Mouse (Mus musculus) neural tube, embryonic 11.5 days (tissue): ENCODE measurements around the gene Hspb9. TPM values are rescaled to one million over a fixed set of nuclear protein-coding genes. Genes with fewer than 3 reads are reported as not detected.

Source experiments
- ATAC-seq: fragments of 200-750 bp; cut with Nextera tagmentation; 2 replicates; pipeline ENCODE4 v1.8.0; 2017; ENCODE audit warnings: moderate number of reproducible peaks, mild to moderate bottlenecking, moderate TSS enrichment, moderate library complexity; ENCODE audit not compliant: insufficient read depth, low FRiP score, low TSS enrichment
- DNase-seq: peaks from one replicate; pipeline ENCODE4 v3.0.0-alpha.2; 2015; ENCODE audit warnings: low spot score
- H3K27ac ChIP-seq: fragments of 300-500 bp; sonication (generic); 2 replicates; pipeline ENCODE4 v1.5.1; 2014; ENCODE audit warnings: low read depth, mild to moderate bottlenecking, low read length
- H3K27me3 ChIP-seq: fragments of 300-500 bp; sonication (generic); 2 replicates; pipeline ENCODE4 v1.6.1; 2014; ENCODE audit warnings: mild to moderate bottlenecking, low read length, mixed read lengths; ENCODE audit not compliant: control insufficient read depth, insufficient read depth
- H3K36me3 ChIP-seq: fragments of 300-500 bp; sonication (generic); 2 replicates; pipeline ENCODE4 v1.6.1; 2014; ENCODE audit warnings: mild to moderate bottlenecking, low read length, moderate library complexity, mixed read lengths; ENCODE audit not compliant: control insufficient read depth, insufficient read depth
- H3K4me1 ChIP-seq: fragments of 300-500 bp; sonication (generic); 2 replicates; pipeline ENCODE4 v1.6.1; 2014; ENCODE audit warnings: low read length, mixed read lengths; ENCODE audit not compliant: control insufficient read depth, insufficient read depth
- H3K4me2 ChIP-seq: fragments of 300-500 bp; sonication (generic); 2 replicates; pipeline ENCODE4 v1.6.1; 2014; ENCODE audit warnings: low read depth, mild to moderate bottlenecking, moderate library complexity
- H3K4me3 ChIP-seq: fragments of 300-500 bp; sonication (generic); 2 replicates; pipeline ENCODE4 v1.5.1; 2014; ENCODE audit warnings: low read depth, low read length
- H3K9ac ChIP-seq: fragments of 300-500 bp; sonication (generic); 2 replicates; pipeline ENCODE4 v1.6.1; 2014; ENCODE audit warnings: mild to moderate bottlenecking, low read length
- H3K9me3 ChIP-seq: fragments of 300-500 bp; sonication (generic); 2 replicates; pipeline ENCODE4 v1.6.1; 2016; ENCODE audit warnings: low read length; ENCODE audit not compliant: control insufficient read depth
- WGBS: fragments of 180-500 bp; shearing (Covaris S2); extraction: QIAGEN DNeasy Blood & Tissue Kit; methylation state at CpG from one replicate; pipeline ENCODE4 v1.1.7; 2014; 5-methylcytosine and 5-hydroxymethylcytosine counted together
- polyA plus RNA-seq: library from polyadenylated mRNA; unstranded; fragments of >200 nt; fragmentation: Nextera tagmentation; extraction: Ambion mirVana; gene quantifications from 2 replicates; pipeline ENCODE4 v1.2.1, GENCODE M21; 2014

Hspb9 gene
- polyA plus RNA-seq, 1 experiment from 2014 or later, result not detected

DNA sequence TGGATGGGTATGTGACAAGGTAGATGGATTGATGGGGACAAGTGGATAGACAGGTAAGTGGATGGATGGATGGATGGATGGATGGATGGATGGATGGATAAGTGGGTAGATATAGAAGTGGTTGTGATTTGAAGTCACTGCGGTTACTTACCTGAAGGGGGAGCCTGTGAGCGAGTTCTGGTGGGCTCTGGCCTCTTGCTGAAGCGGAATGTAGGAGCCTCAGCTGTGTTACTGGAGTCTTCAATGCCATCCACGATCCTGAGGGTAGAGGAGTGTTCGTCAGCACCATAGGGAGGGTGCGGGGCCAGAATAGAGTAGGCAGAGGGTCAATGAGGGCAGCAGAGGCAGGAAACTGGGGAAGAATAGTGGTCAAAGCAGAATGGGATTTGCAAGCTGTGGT is 31.4 kb downstream of the Hspb9 start:
- Histone ChIP-seq H3K4me1 (no peaks in the 10 kb centered on the region), H3K27me3 (no peaks in the 10 kb centered on the region), H3K4me2 (no peak overlapping the region), H3K9ac (no peak overlapping the region), H3K9me3 (no peaks in the 10 kb centered on the region), H3K27ac (no peak overlapping the region), H3K4me3 (no peak overlapping the region), H3K36me3 (no peaks in the 10 kb centered on the region)
- peak; percentile 42 for DNase-seq
- WGBS, result 16% methylated on average over 6 of the region's 6 CpGs
- ATAC-seq, result no peak

DNA sequence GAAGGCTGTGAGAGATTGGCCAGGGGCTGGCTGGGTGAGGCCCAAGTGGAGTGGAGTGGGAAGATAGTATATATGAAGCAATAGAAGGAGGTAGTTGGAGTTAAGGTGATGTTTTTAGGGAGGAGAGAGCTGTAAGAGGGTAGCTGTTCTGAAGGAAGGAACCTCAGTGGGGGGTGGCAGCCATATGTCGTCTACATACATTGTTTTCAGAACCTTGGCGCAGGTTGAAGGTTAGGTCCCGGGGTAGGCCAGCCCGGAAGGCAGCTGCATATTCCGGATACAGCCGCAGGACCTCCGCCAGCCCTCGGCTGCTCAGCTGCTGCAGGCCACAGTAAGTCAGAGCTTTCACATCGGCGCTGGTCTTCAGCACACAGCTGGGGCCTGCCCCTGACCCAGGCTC is 32.9 kb downstream of the Hspb9 start:
- H3K4me2 ChIP-seq, result no peak overlapping the region
- DNase-seq (no peak), ATAC-seq (no peak)
- H3K36me3 ChIP-seq, result no peaks in the 10 kb centered on the region
- no peak overlapping the region for H3K4me3 ChIP-seq
- no peaks in the 10 kb centered on the region for H3K27me3 ChIP-seq
- no peak overlapping the region for H3K9ac ChIP-seq
- WGBS, result 77% methylated on average over 10 of the region's 10 CpGs
- H3K27ac ChIP-seq, result no peak overlapping the region
- H3K4me1 ChIP-seq, result no peaks in the 10 kb centered on the region
- no peaks in the 10 kb centered on the region for H3K9me3 ChIP-seq

DNA sequence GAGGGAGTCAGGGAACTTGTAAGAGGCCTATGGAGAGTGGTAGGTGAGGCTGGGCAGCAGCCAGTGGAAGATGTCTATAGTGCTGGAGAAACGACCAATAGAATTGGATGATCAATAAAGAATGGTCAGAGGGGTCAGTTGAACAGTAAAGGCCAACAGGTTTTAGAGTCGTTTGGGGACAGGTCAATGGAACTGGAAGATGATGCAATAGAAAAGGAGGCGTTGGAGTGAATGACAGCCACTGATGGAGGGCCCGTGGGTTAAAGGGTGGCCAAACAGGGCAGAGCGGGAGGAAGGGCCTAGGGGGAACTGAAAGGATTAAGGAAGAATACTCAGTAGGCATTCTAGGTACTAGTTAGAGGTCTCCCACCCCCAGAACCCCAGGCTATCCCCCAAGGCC is 33.5 kb downstream of the Hspb9 start:
- Histone ChIP-seq H3K4me3 (no peak overlapping the region), H3K27ac (no peak overlapping the region)

DNA sequence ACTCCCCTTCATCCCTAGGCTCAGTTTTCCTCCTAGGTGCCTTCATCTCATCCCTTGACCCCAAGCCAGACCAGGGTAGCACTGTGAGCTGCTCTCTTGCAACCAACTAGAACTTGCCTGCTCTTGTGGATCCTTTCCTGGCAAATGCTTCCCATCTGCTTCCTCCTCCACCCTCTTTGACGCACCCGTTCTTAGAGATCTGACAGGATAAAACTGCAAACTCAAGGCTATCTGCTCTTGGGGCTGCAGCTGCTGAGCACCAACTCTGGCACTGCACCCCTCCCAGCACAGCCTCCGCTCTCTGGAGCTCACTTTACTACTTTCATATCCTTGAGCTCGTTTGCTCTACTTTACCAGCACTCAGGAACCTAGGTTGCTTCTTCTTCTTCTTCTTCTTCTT is 35.0 kb downstream of the Hspb9 start:
- H3K4me2 ChIP-seq, result no peak overlapping the region
- ATAC-seq, result no peak
- H3K27ac ChIP-seq, result no peak overlapping the region
- no peaks in the 10 kb centered on the region for H3K36me3 ChIP-seq
- H3K4me1 ChIP-seq, result no peaks in the 10 kb centered on the region
- WGBS, result 79% methylated on average over 4 of the region's 4 CpGs
- H3K9me3 ChIP-seq, result no peaks in the 10 kb centered on the region
- H3K27me3 ChIP-seq, result no peaks in the 10 kb centered on the region
- DNase-seq, result no peak
- no peak overlapping the region for H3K9ac ChIP-seq
- H3K4me3 ChIP-seq, result no peak overlapping the region

More for the DNA sequence above, 33.5 kb downstream of the Hspb9 start:
- Histone ChIP-seq H3K4me2 (no peak overlapping the region), H3K4me1 (no peaks in the 10 kb centered on the region), H3K27me3 (no peaks in the 10 kb centered on the region), H3K36me3 (no peaks in the 10 kb centered on the region), H3K9me3 (no peaks in the 10 kb centered on the region), H3K9ac (no peak overlapping the region)
- DNase-seq (no peak), ATAC-seq (no peak)
- WGBS, result 63% methylated on average over 5 of the region's 5 CpGs

DNA sequence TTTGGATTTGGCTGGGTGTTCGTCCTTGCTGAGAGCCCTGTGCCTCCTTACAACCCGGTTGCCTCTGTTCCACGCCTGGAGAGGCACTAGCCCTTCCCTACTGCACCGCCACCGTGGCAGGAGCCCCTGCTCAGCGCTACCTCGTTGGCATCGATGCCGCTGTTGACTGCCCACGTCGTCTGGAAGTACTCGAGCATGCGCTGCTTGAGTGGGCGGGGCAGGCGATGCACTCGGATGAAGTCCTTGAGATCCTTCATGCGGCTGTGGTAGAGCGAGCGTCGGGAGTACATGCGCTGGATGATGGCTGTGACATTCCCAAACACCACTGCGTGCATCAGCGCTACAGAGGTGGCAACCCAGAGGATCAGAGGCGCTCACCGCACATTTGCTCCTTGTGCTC is 35.8 kb downstream of the Hspb9 start:
- 45% methylated on average over 25 of the region's 25 CpGs for WGBS
- ATAC-seq, result no peak
- Histone ChIP-seq H3K4me1 (no peaks in the 10 kb centered on the region), H3K4me2 (no peak overlapping the region), H3K27ac (no peak overlapping the region), H3K9ac (no peak overlapping the region), H3K27me3 (no peaks in the 10 kb centered on the region), H3K4me3 (no peak overlapping the region), H3K36me3 (no peaks in the 10 kb centered on the region), H3K9me3 (no peaks in the 10 kb centered on the region)
- DNase-seq, result no peak

DNA sequence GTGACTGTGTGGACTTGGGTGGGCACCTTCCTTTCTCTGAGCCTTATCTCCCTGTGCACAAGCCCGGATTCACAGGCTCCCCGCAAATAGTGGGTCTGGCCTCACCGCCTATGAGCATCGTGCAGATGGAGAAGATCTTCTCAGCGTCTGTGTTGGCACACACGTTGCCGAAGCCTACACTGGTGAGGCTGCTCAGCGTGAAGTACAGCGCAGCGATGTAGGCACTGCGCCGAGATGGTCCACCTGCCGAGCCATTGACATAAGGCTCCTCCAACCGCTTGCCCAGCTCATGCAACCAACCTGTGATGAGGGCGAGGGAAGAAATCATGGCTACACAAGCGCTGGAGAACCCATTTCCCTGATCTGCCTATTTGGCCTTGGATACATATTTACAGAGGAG is 36.5 kb downstream of the Hspb9 start:
- no peaks in the 10 kb centered on the region for H3K27me3 ChIP-seq
- H3K36me3 ChIP-seq, result no peaks in the 10 kb centered on the region
- H3K4me3 ChIP-seq, result no peak overlapping the region
- no peaks in the 10 kb centered on the region for H3K9me3 ChIP-seq
- no peak overlapping the region for H3K4me2 ChIP-seq
- DNase-seq, result no peak
- no peak overlapping the region for H3K9ac ChIP-seq
- WGBS, result 91% methylated on average over 16 of the region's 16 CpGs
- ATAC-seq, result no peak
- no peak overlapping the region for H3K27ac ChIP-seq
- H3K4me1 ChIP-seq, result no peaks in the 10 kb centered on the region

DNA sequence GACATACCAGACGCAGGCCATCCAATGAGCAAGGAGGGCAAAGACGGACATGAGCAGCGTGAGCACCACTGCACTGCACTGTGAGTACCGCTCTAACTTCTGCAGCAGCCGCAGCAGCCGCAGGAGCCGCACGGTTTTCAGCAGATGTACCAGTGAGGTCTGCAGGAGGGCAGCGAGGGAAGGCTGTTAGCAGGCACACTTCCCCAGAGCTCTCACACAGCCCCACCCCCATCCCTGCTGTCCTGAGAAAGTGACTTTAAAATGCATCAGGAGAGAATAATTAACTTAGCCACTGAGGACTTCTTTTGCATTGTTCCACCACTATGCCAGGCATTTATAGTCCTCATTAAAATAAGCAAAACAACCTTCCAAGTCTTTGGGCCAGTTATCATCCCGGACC is 38.6 kb downstream of the Hspb9 start:
- no peak for DNase-seq
- ATAC-seq, result no peak
- Histone ChIP-seq H3K27ac (no peak overlapping the region), H3K27me3 (no peaks in the 10 kb centered on the region), H3K9ac (no peak overlapping the region), H3K9me3 (no peaks in the 10 kb centered on the region), H3K4me1 (no peaks in the 10 kb centered on the region), H3K4me3 (no peak overlapping the region), H3K36me3 (no peaks in the 10 kb centered on the region), H3K4me2 (no peak overlapping the region)
- 20% methylated on average over 10 of the region's 10 CpGs for WGBS

DNA sequence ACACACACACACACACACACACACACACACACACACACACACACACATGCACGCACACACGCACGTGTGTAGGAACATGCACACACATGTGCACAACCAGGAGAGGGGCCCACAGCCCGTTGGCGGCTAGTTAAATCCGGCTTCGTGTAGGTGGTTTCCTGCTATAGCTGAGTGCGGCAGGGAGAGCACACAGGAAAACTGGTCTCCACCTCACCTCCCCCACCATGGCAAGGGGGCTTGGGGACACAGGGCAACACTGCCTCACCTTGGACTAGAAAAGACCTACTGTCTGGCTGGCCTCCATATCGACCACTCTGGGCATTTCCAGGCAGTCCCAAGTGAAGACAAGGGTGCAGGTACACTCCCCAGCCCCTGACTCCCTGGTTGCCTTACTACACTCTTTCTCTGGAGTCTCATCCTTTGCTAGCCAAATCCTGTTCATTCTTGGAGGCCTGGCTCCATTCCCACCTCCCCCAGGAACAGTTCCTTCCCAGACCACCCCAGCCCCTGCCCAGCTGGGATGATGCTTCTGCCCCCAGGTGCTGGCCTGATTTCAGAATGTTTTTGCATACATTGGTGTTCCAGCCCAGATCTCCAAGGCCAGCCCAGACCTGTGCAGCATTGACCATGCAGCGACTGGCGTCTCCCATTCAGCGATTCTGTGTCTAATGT is 40.5 kb downstream of the Hspb9 start:
- no peak overlapping the region for H3K9ac ChIP-seq
- H3K27me3 ChIP-seq, result peaks cover 2% of the 10 kb centered on the region
- 87% methylated on average over 11 of the region's 12 CpGs for WGBS

DNA sequence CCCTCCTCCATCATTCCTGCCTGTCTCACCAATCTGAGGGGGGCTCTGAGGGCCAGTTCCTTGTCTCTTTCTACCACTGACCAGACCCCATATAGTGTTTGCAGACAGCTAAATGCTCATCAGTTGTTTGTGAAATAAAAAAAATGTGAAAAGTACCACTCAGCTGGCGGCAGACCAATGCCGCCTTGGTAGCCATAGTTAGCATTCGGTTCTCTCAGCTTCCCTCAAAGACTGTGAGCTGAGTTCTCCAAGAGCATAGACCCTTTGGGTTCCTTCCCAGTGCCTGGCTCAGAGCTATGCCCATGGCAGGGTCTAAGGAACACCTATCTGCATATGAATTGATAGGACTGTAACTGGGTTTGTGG is 41.0 kb downstream of the Hspb9 start:
- Histone ChIP-seq H3K27me3 (peaks cover 7% of the 10 kb centered on the region), H3K9ac (no peak overlapping the region), H3K4me2 (no peak overlapping the region), H3K27ac (no peak overlapping the region), H3K4me3 (no peak overlapping the region), H3K9me3 (no peaks in the 10 kb centered on the region), H3K36me3 (no peaks in the 10 kb centered on the region), H3K4me1 (no peaks in the 10 kb centered on the region)
- DNase-seq (no peak), ATAC-seq (no peak)
- 85% methylated on average over 3 of the region's 3 CpGs for WGBS

More for the DNA sequence above, 40.5 kb downstream of the Hspb9 start:
- ATAC-seq (no peak), DNase-seq (no peak)
- Histone ChIP-seq H3K4me1 (no peaks in the 10 kb centered on the region), H3K36me3 (no peaks in the 10 kb centered on the region), H3K4me2 (no peak overlapping the region), H3K9me3 (no peaks in the 10 kb centered on the region), H3K27ac (no peak overlapping the region), H3K4me3 (no peak overlapping the region)
